Mouse (Mus musculus) adrenal gland, postnatal 4 days (tissue): ENCODE data around the gene Ankrd28. TPM values are rescaled to one million over a fixed set of nuclear protein-coding genes. Genes with fewer than 3 reads are reported as not detected.
A peak's percentile ranks its signal among the peaks of the same experiment; 100 is the strongest.
"Not testable (repeated sequence)": the region's sequence is repeated elsewhere in the genome, so short reads cannot be mapped to it uniquely, and the experiment has no call there.

Experiments used
- DNase-seq, 2 experiments: peaks; one replicate each; pipeline ENCODE4 v3.0.0; 2021 to 2022; ENCODE audit warnings: low spot score in 2 of 2, mixed read lengths in 2 of 2
- long read RNA-seq, 2 experiments: library from polyadenylated mRNA; stranded (forward); transcript quantifications; one replicate each; pipeline ENCODE4 v2.0.0; 2021
- total RNA-seq, 2 experiments: library from RNA; stranded (reverse); gene quantifications; 2 replicates each; pipeline ENCODE4 v1.2.3; 2021

Ankrd28 gene
- 10 to 100 TPM; 38.1 to 47.9 TPM for total RNA-seq
- long read RNA-seq, experiment 1, full-length matches to known transcripts = 3 of 10 reads
- long read RNA-seq, experiment 1, partial matches to known transcripts = 1 of 10 reads
- long read RNA-seq, experiment 1, other reads (novel, unspliced or antisense) = 6 of 10 reads
- long read RNA-seq, experiment 2, full-length matches to known transcripts = 8 of 16 reads
- long read RNA-seq, experiment 2, partial matches to known transcripts = 3 of 16 reads
- long read RNA-seq, experiment 2, other reads (novel, unspliced or antisense) = 5 of 16 reads

GRCm38 (mm10) chr14:31830571-31831369 lies at the start of gene Ankrd28:
TSS of gene Ankrd28 (minus strand) at chr14:31830651.
- DNase-seq = peak; percentile 82 to 87

GRCm38 (mm10) chr14:31879456-31879855 lies 49.0 kb upstream of the Ankrd28 start:
- DNase-seq = no peak

- no peak for DNase-seq
These were observed 41.7 kb upstream of the Ankrd28 start for GRCm38 (mm10) chr14:31872130-31872529.

GRCm38 (mm10) chr14:31870436-31870835 lies 40.0 kb upstream of the Ankrd28 start:
- DNase-seq = no peak

- no peak for DNase-seq
These were observed 38.1 kb upstream of the Ankrd28 start for GRCm38 (mm10) chr14:31868591-31868990.

GRCm38 (mm10) chr14:31866366-31866765 lies 35.9 kb upstream of the Ankrd28 start:
- DNase-seq = not testable (repeated sequence)

GRCm38 (mm10) chr14:31858679-31859078 lies 28.2 kb upstream of the Ankrd28 start:
- DNase-seq = no peak

GRCm38 (mm10) chr14:31857096-31857975 lies 26.9 kb upstream of the Ankrd28 start:
- no peak for DNase-seq

- no peak for DNase-seq
These were observed 25.6 kb upstream of the Ankrd28 start for GRCm38 (mm10) chr14:31856007-31856406.

- no peak for DNase-seq
These were observed 24.2 kb upstream of the Ankrd28 start for GRCm38 (mm10) chr14:31854667-31855066.

GRCm38 (mm10) chr14:31843571-31843970 lies 13.1 kb upstream of the Ankrd28 start:
- no peak for DNase-seq

- DNase-seq = no peak
These were observed 1.6 kb upstream of the Ankrd28 start for GRCm38 (mm10) chr14:31832022-31832421.

GRCm38 (mm10) chr14:31831370-31831712 lies 890 bp upstream of the Ankrd28 start:
- no peak for DNase-seq

GRCm38 (mm10) chr14:31829761-31830562 lies 489 bp downstream of the Ankrd28 start:
- peak; percentile 26 to 27 for DNase-seq

- DNase-seq = no peak
These were observed 3.2 kb downstream of the Ankrd28 start for GRCm38 (mm10) chr14:31827221-31827620.

GRCm38 (mm10) chr14:31809942-31810341 lies 20.5 kb downstream of the Ankrd28 start:
- DNase-seq = no peak

- DNase-seq = no peak
These were observed 26.7 kb downstream of the Ankrd28 start for GRCm38 (mm10) chr14:31803791-31804190.

GRCm38 (mm10) chr14:31800976-31801375 lies 29.5 kb downstream of the Ankrd28 start:
- DNase-seq = no peak

GRCm38 (mm10) chr14:31800446-31800845 lies 30.0 kb downstream of the Ankrd28 start:
- DNase-seq = no peak

GRCm38 (mm10) chr14:31798937-31799336 lies 31.5 kb downstream of the Ankrd28 start:
- DNase-seq = no peak

GRCm38 (mm10) chr14:31795535-31795934 lies 34.9 kb downstream of the Ankrd28 start:
- DNase-seq = no peak
